Mouse (Mus musculus) lung, postnatal 0 days (tissue): ENCODE data around the gene Tjp2.

Source experiments
- CTCF ChIP-seq: IDR thresholded peaks from 2 replicates; pipeline ENCODE4 v1.5.1; 2016; ENCODE audit warnings: antibody characterized with exemption, mild to moderate bottlenecking
- EP300 ChIP-seq: IDR thresholded peaks from 2 replicates; pipeline ENCODE4 v1.6.1; 2016; ENCODE audit warnings: antibody characterized with exemption, mild to moderate bottlenecking, control low read depth

DNA sequence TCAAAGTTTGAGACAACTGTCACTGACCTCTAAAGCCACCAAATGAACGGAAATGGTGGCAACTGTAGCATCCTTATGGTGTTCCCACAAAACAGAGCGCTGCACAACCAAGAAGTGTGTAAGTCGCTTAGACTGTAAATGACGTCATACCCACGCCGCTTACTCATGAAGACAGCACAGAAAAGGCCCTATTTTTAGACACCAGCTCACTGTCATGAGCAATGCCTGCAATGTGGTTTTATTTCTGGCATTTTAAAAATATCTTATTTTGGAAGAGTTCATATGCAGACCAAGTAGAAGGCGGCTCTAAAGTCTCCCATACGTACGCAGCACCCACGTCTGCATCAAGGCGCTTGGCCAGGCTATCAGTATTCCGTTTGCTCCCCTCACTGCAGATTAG lies 117.1 kb downstream of the Tjp2 start:
- TF ChIP-seq CTCF (no peak), EP300 (no peak)
